Mouse (Mus musculus): ENCODE data around the gene Cttnbp2nl. TPM values are rescaled to one million over a fixed set of nuclear protein-coding genes. Genes with fewer than 3 reads are reported as not detected.

Cttnbp2nl gene
- total RNA-seq, 2 experiments from 2014 or later = 23.3 to 25.6 TPM

Other genes with a start within 250 kb of the Cttnbp2nl start
- gene Mov10, start 234.6 kb downstream of the Cttnbp2nl start, total RNA-seq (2021) = 10 to 100 TPM in 1 of 2 experiments, 1 to 10 TPM in 1; 8.0 to 10.5 TPM
- gene St7l, start 189.1 kb downstream of the Cttnbp2nl start, total RNA-seq (2021) = 10 to 100 TPM; 33.0 to 39.3 TPM
- gene Capza1, start 188.6 kb downstream of the Cttnbp2nl start, total RNA-seq (2021) = 10 to 100 TPM; 34.5 to 40.5 TPM
- gene Wnt2b, start 91.2 kb downstream of the Cttnbp2nl start, total RNA-seq (2021) = 1 to 10 TPM; 2.5 to 2.8 TPM
- not detected for gene 4930564D02Rik, start 13.7 kb upstream of the Cttnbp2nl start, total RNA-seq (2021)